Mouse (Mus musculus) neural tube, embryonic 11.5 days (tissue): ENCODE measurements around the gene Dhx58. TPM values are rescaled to one million over a fixed set of nuclear protein-coding genes. Genes with fewer than 3 reads are reported as not detected.
A peak's percentile ranks its signal among the peaks of the same experiment; 100 is the strongest.

Experiments used
- ATAC-seq: fragments of 200-750 bp; cut with Nextera tagmentation; 2 replicates; pipeline ENCODE4 v1.8.0; 2017; ENCODE audit warnings: moderate number of reproducible peaks, mild to moderate bottlenecking, moderate TSS enrichment, moderate library complexity; ENCODE audit not compliant: insufficient read depth, low FRiP score, low TSS enrichment
- DNase-seq: peaks from one replicate; pipeline ENCODE4 v3.0.0-alpha.2; 2015; ENCODE audit warnings: low spot score
- H3K27ac ChIP-seq: fragments of 300-500 bp; sonication (generic); 2 replicates; pipeline ENCODE4 v1.5.1; 2014; ENCODE audit warnings: low read depth, mild to moderate bottlenecking, low read length
- H3K27me3 ChIP-seq: fragments of 300-500 bp; sonication (generic); 2 replicates; pipeline ENCODE4 v1.6.1; 2014; ENCODE audit warnings: mild to moderate bottlenecking, low read length, mixed read lengths; ENCODE audit not compliant: control insufficient read depth, insufficient read depth
- H3K36me3 ChIP-seq: fragments of 300-500 bp; sonication (generic); 2 replicates; pipeline ENCODE4 v1.6.1; 2014; ENCODE audit warnings: mild to moderate bottlenecking, low read length, moderate library complexity, mixed read lengths; ENCODE audit not compliant: control insufficient read depth, insufficient read depth
- H3K4me1 ChIP-seq: fragments of 300-500 bp; sonication (generic); 2 replicates; pipeline ENCODE4 v1.6.1; 2014; ENCODE audit warnings: low read length, mixed read lengths; ENCODE audit not compliant: control insufficient read depth, insufficient read depth
- H3K4me2 ChIP-seq: fragments of 300-500 bp; sonication (generic); 2 replicates; pipeline ENCODE4 v1.6.1; 2014; ENCODE audit warnings: low read depth, mild to moderate bottlenecking, moderate library complexity
- H3K4me3 ChIP-seq: fragments of 300-500 bp; sonication (generic); 2 replicates; pipeline ENCODE4 v1.5.1; 2014; ENCODE audit warnings: low read depth, low read length
- H3K9ac ChIP-seq: fragments of 300-500 bp; sonication (generic); 2 replicates; pipeline ENCODE4 v1.6.1; 2014; ENCODE audit warnings: mild to moderate bottlenecking, low read length
- H3K9me3 ChIP-seq: fragments of 300-500 bp; sonication (generic); 2 replicates; pipeline ENCODE4 v1.6.1; 2016; ENCODE audit warnings: low read length; ENCODE audit not compliant: control insufficient read depth
- WGBS: fragments of 180-500 bp; shearing (Covaris S2); extraction: QIAGEN DNeasy Blood & Tissue Kit; methylation state at CpG from one replicate; pipeline ENCODE4 v1.1.7; 2014; 5-methylcytosine and 5-hydroxymethylcytosine counted together
- polyA plus RNA-seq: library from polyadenylated mRNA; unstranded; fragments of >200 nt; fragmentation: Nextera tagmentation; extraction: Ambion mirVana; gene quantifications from 2 replicates; pipeline ENCODE4 v1.2.1, GENCODE M21; 2014

The Dhx58 gene
- polyA plus RNA-seq, 1 experiment from 2014 or later: 1.4 TPM

GRCm38 (mm10) chr11:100711783-100712615, 7.9 kb upstream of the Dhx58 start, which contains the start of gene Kat2a:
Kat2a (minus strand) TSS chr11:100712465.
- ATAC-seq (peak; percentile 82), DNase-seq (peak; percentile 91)
- peak within 1 kb of the TSS; percentile 90 for H3K4me2 ChIP-seq
- peak within 1 kb of the TSS; percentile 95 for H3K4me3 ChIP-seq
- no peaks in the 10 kb centered on the region for H3K9me3 ChIP-seq
- H3K4me1 ChIP-seq: peaks cover 18% of the 10 kb centered on the region
- H3K9ac ChIP-seq: peak within 1 kb of the TSS; percentile 98
- peak within 1 kb of the TSS; percentile 75 for H3K27ac ChIP-seq
- peaks cover 10% of the 10 kb centered on the region for H3K36me3 ChIP-seq
- 2% methylated on average over 46 of the region's 48 CpGs for WGBS
- no peaks in the 10 kb centered on the region for H3K27me3 ChIP-seq

GRCm38 (mm10) chr11:100710977-100711376, 6.9 kb upstream of the Dhx58 start:
- Histone ChIP-seq H3K27ac (no peak overlapping the region), H3K9me3 (no peaks in the 10 kb centered on the region), H3K27me3 (no peaks in the 10 kb centered on the region), H3K4me3 (no peak overlapping the region), H3K4me2 (no peak overlapping the region), H3K4me1 (peaks cover 18% of the 10 kb centered on the region), H3K36me3 (peaks cover 11% of the 10 kb centered on the region), H3K9ac (no peak overlapping the region)
- ATAC-seq (no peak), DNase-seq (no peak)
- WGBS: 89% methylated on average over 4 of the region's 4 CpGs

- Histone ChIP-seq H3K36me3 (peaks cover 11% of the 10 kb centered on the region), H3K27me3 (no peaks in the 10 kb centered on the region), H3K4me1 (peaks cover 18% of the 10 kb centered on the region), H3K4me3 (no peak overlapping the region), H3K9me3 (no peaks in the 10 kb centered on the region), H3K4me2 (no peak overlapping the region), H3K27ac (no peak overlapping the region), H3K9ac (no peak overlapping the region)
- ATAC-seq (no peak), DNase-seq (no peak)
- 91% methylated on average over 15 of the region's 15 CpGs for WGBS
These were observed 6.5 kb upstream of the Dhx58 start for GRCm38 (mm10) chr11:100710528-100710927.

- DNase-seq (no peak), ATAC-seq (no peak)
- Histone ChIP-seq H3K27me3 (no peaks in the 10 kb centered on the region), H3K9me3 (no peaks in the 10 kb centered on the region), H3K4me3 (no peak overlapping the region), H3K27ac (no peak overlapping the region), H3K4me1 (peaks cover 15% of the 10 kb centered on the region), H3K9ac (no peak overlapping the region), H3K4me2 (no peak overlapping the region), H3K36me3 (peaks cover 14% of the 10 kb centered on the region)
- 95% methylated on average over 9 of the region's 9 CpGs for WGBS
These were observed 5.2 kb upstream of the Dhx58 start for GRCm38 (mm10) chr11:100709201-100709810.

GRCm38 (mm10) chr11:100705095-100705747, 1.1 kb upstream of the Dhx58 start:
- no peaks in the 10 kb centered on the region for H3K9me3 ChIP-seq
- H3K9ac ChIP-seq: no peak overlapping the region
- WGBS: 94% methylated on average over 23 of the region's 23 CpGs
- no peak overlapping the region for H3K27ac ChIP-seq
- no peak for DNase-seq
- H3K36me3 ChIP-seq: peaks cover 14% of the 10 kb centered on the region; the same call in 1 of the 2 replicates
- ATAC-seq: no peak
- no peak overlapping the region for H3K4me2 ChIP-seq
- no peak overlapping the region for H3K4me3 ChIP-seq
- H3K27me3 ChIP-seq: no peaks in the 10 kb centered on the region
- H3K4me1 ChIP-seq: peaks cover 3% of the 10 kb centered on the region; the same call in 1 of the 2 replicates

- ATAC-seq: no peak
These were observed 705 bp downstream of the Dhx58 start for GRCm38 (mm10) chr11:100703366-100703765.

GRCm38 (mm10) chr11:100702906-100703305, 1.2 kb downstream of the Dhx58 start:
- Histone ChIP-seq H3K27me3 (no peaks in the 10 kb centered on the region), H3K4me3 (no peak overlapping the region), H3K4me2 (peak overlapping the region; percentile 17; the same call in 1 of the 2 replicates), H3K4me1 (peaks cover 3% of the 10 kb centered on the region; the same call in 1 of the 2 replicates), H3K9me3 (no peaks in the 10 kb centered on the region), H3K27ac (no peak overlapping the region), H3K36me3 (peaks cover 5% of the 10 kb centered on the region; the same call in 1 of the 2 replicates), H3K9ac (no peak overlapping the region)
- 42% methylated on average over 7 of the region's 7 CpGs for WGBS
- ATAC-seq (no peak), DNase-seq (no peak)

More at GRCm38 (mm10) chr11:100703366-100703765, 705 bp downstream of the Dhx58 start:
- Histone ChIP-seq H3K9ac (no peak overlapping the region), H3K9me3 (no peaks in the 10 kb centered on the region), H3K4me2 (no peak overlapping the region), H3K4me1 (peaks cover 3% of the 10 kb centered on the region; the same call in 1 of the 2 replicates), H3K27me3 (no peaks in the 10 kb centered on the region), H3K36me3 (peaks cover 9% of the 10 kb centered on the region; the same call in 1 of the 2 replicates), H3K4me3 (no peak overlapping the region), H3K27ac (no peak overlapping the region)
- 73% methylated on average over 11 of the region's 11 CpGs for WGBS
- DNase-seq: no peak

GRCm38 (mm10) chr11:100702081-100702851, 1.8 kb downstream of the Dhx58 start:
- H3K27ac ChIP-seq: no peak overlapping the region
- H3K36me3 ChIP-seq: peaks cover 5% of the 10 kb centered on the region; the same call in 1 of the 2 replicates
- DNase-seq: peak; percentile 69
- WGBS: 38% methylated on average over 19 of the region's 19 CpGs
- H3K4me1 ChIP-seq: peaks cover 3% of the 10 kb centered on the region; the same call in 1 of the 2 replicates
- no peaks in the 10 kb centered on the region for H3K27me3 ChIP-seq
- H3K4me3 ChIP-seq: no peak overlapping the region
- ATAC-seq: no peak
- H3K9ac ChIP-seq: no peak overlapping the region
- no peaks in the 10 kb centered on the region for H3K9me3 ChIP-seq
- peak overlapping the region; percentile 17; the same call in 1 of the 2 replicates for H3K4me2 ChIP-seq
